Mouse (Mus musculus) MN1 (cell line): ENCODE results near the gene Tnik.

Source experiments
- DNase-seq: peaks from one replicate; pipeline ENCODE4 v3.0.0-alpha.2; 2016; ENCODE audit warnings: low spot score

Tnik gene

GRCm38 (mm10) chr3:28263002-28263947 is at the start of gene Tnik:
TSS of gene Tnik (plus strand) at chr3:28263214.
- peak; percentile 79 for DNase-seq

GRCm38 (mm10) chr3:28214886-28215311 is 48.1 kb upstream of the Tnik start:
- no peak for DNase-seq

- DNase-seq: no peak
Observed at GRCm38 (mm10) chr3:28217001-28217400, 46.0 kb upstream of the Tnik start.

- no peak for DNase-seq
Observed at GRCm38 (mm10) chr3:28219533-28219932, 43.5 kb upstream of the Tnik start.

- no peak for DNase-seq
Observed at GRCm38 (mm10) chr3:28219964-28220363, 43.0 kb upstream of the Tnik start.

GRCm38 (mm10) chr3:28224437-28225356 is 38.3 kb upstream of the Tnik start:
- peak; percentile 21 for DNase-seq

GRCm38 (mm10) chr3:28225357-28225905 is 37.6 kb upstream of the Tnik start:
- no peak for DNase-seq

- no peak for DNase-seq
Observed at GRCm38 (mm10) chr3:28226181-28226580, 36.8 kb upstream of the Tnik start.

- DNase-seq: no peak
Observed at GRCm38 (mm10) chr3:28228930-28229329, 34.1 kb upstream of the Tnik start.

GRCm38 (mm10) chr3:28229503-28229902 is 33.5 kb upstream of the Tnik start:
- DNase-seq: no peak

- no peak for DNase-seq
Observed at GRCm38 (mm10) chr3:28232885-28233284, 30.1 kb upstream of the Tnik start.

- DNase-seq: no peak
Observed at GRCm38 (mm10) chr3:28234179-28234578, 28.8 kb upstream of the Tnik start.

GRCm38 (mm10) chr3:28236689-28237088 is 26.3 kb upstream of the Tnik start:
- no peak for DNase-seq

- DNase-seq: no peak
Observed at GRCm38 (mm10) chr3:28238136-28238535, 24.9 kb upstream of the Tnik start.

- DNase-seq: no peak
Observed at GRCm38 (mm10) chr3:28242561-28242960, 20.5 kb upstream of the Tnik start.

GRCm38 (mm10) chr3:28244244-28244890 is 18.6 kb upstream of the Tnik start:
- DNase-seq: no peak

- DNase-seq: no peak
Observed at GRCm38 (mm10) chr3:28248255-28248957, 14.6 kb upstream of the Tnik start.

- DNase-seq: no peak
Observed at GRCm38 (mm10) chr3:28255711-28256110, 7.3 kb upstream of the Tnik start.

GRCm38 (mm10) chr3:28262371-28263001 is 528 bp upstream of the Tnik start:
- DNase-seq: peak; percentile 67

GRCm38 (mm10) chr3:28263948-28264840 is 1.2 kb downstream of the Tnik start:
- peak; percentile 42 for DNase-seq
